8 mouse cellular contexts compared by ENCODE assay signal in genomic region chr5:122421271-122422068, GRCm38 (mm10). TPM values are rescaled to one million over a fixed set of nuclear protein-coding genes. Genes with fewer than 3 reads are reported as not detected.
A peak's percentile ranks its signal among the peaks of the same experiment; 100 is the strongest.
DNase-seq lines count a peak whose midpoint lies in the region; ATAC-seq and TF ChIP-seq lines count a peak whose summit lies in the region.

Gene Anapc7 (plus strand): TSS chr5:122421693.

- H3K4me3 ChIP-seq in G1E (ENCODE audit: low read depth, low read length): peak within 1 kb of the TSS; percentile 95
- peak within 1 kb of the TSS; percentile 98 for H3K4me3 ChIP-seq in forebrain, embryonic 11.5 days (ENCODE audit: low read depth, low read length)
- peak within 1 kb of the TSS; percentile 85 for H3K4me3 ChIP-seq in limb, embryonic 12.5 days (replicated peaks)

- WGBS in forebrain, embryonic 11.5 days: 24% methylated on average over 17 of the region's 17 CpGs
- WGBS in limb, embryonic 12.5 days: 21% methylated on average over 17 of the region's 17 CpGs

- H3K9ac ChIP-seq in forebrain, embryonic 11.5 days (ENCODE audit: low read length): peak within 1 kb of the TSS; percentile 89
- peak within 1 kb of the TSS; percentile 94 for H3K9ac ChIP-seq in limb, embryonic 12.5 days (replicated peaks)

- no peak for TF ChIP-seq CTCF in G1E (IDR thresholded peaks at IDR 0.05; ENCODE audit: low read depth, low read length)

- no peaks in the 10 kb centered on the region for H3K27me3 ChIP-seq in G1E (ENCODE audit: insufficient read depth, low read length)
- H3K27me3 ChIP-seq in forebrain, embryonic 11.5 days (ENCODE audit: control insufficient read depth, insufficient read depth, low read length): no peaks in the 10 kb centered on the region
- no peaks in the 10 kb centered on the region for H3K27me3 ChIP-seq in limb, embryonic 12.5 days

- H3K9me3 ChIP-seq in G1E (replicated peaks): no peaks in the 10 kb centered on the region
- H3K9me3 ChIP-seq in forebrain, embryonic 11.5 days (ENCODE audit: control insufficient read depth, low read length): no peaks in the 10 kb centered on the region
- no peaks in the 10 kb centered on the region for H3K9me3 ChIP-seq in limb, embryonic 12.5 days

- ATAC-seq in G1E (ENCODE audit: extremely low read depth, insufficient number of reproducible peaks, low FRiP score, poor library complexity, severe bottlenecking): no peak
- ATAC-seq in forebrain, embryonic 11.5 days (replicated peaks; ENCODE audit: low FRiP score): no peak
- peak; percentile 37 to 42 for ATAC-seq in hematopoietic stem cell, adult 5-6 weeks (replicated peaks in 1 of 2; ENCODE audit: insufficient read depth in 1 of 2, low FRiP score in 2 of 2, low TSS enrichment in 1 of 2, low read depth in 1 of 2, poor library complexity in 2 of 2, severe bottlenecking in 2 of 2)
- peak; percentile 75; the same call in 1 of the 2 replicates for ATAC-seq in limb, embryonic 12.5 days (ENCODE audit: insufficient number of reproducible peaks, insufficient read depth, low FRiP score, low TSS enrichment, low read depth)
- no peak for ATAC-seq in neutrophil, adult 5-6 weeks (ENCODE audit: extremely low read depth, insufficient number of reproducible peaks, low FRiP score, poor library complexity, severe bottlenecking)

- peak within 1 kb of the TSS; percentile 85 for H3K27ac ChIP-seq in forebrain, embryonic 11.5 days (ENCODE audit: low read depth, low read length)
- peak within 1 kb of the TSS; percentile 74 for H3K27ac ChIP-seq in limb, embryonic 12.5 days

- peak within 1 kb of the TSS; percentile 62 for H3K4me2 ChIP-seq in forebrain, embryonic 11.5 days (ENCODE audit: low read depth, low read length, severe bottlenecking)
- H3K4me2 ChIP-seq in limb, embryonic 12.5 days: peak within 1 kb of the TSS; percentile 96

- peak; percentile 27 for DNase-seq in kidney, adult 11 months
- DNase-seq in kidney, postnatal 14 days: no peak
- no peak for DNase-seq in G1E (ENCODE audit: low spot score)
- no peak for DNase-seq in forebrain, embryonic 11.5 days (ENCODE audit: low spot score)
- DNase-seq in urinary bladder, postnatal 25 days (ENCODE audit: low spot score): no peak

- peaks cover 20% of the 10 kb centered on the region for H3K36me3 ChIP-seq in G1E (replicated peaks)
- no peaks in the 10 kb centered on the region for H3K36me3 ChIP-seq in forebrain, embryonic 11.5 days (ENCODE audit: control insufficient read depth, insufficient read depth, low read length)
- peaks cover 13% of the 10 kb centered on the region; the same call in 1 of the 2 replicates for H3K36me3 ChIP-seq in limb, embryonic 12.5 days

- H3K4me1 ChIP-seq in G1E (ENCODE audit: insufficient read depth, low read depth, low read length): peaks cover 36% of the 10 kb centered on the region
- peaks cover 3% of the 10 kb centered on the region; the same call in 1 of the 2 replicates for H3K4me1 ChIP-seq in forebrain, embryonic 11.5 days (replicated peaks; ENCODE audit: control insufficient read depth, insufficient read depth, low read length)
- peaks cover 14% of the 10 kb centered on the region for H3K4me1 ChIP-seq in limb, embryonic 12.5 days (replicated peaks)

RNA-seq across cellular contexts. Expression of gene Anapc7, which starts in this region (rescaled TPM):
- total RNA-seq in G1E (2014; fragmentation: Nextera tagmentation): 24.5 and 25.2 TPM in 2 replicates
- 26.1 and 34.2 TPM in 2 replicates for total RNA-seq in G1E (2017)
- 14.7 and 21.8 TPM in 2 replicates for polyA plus RNA-seq in G1E (2012)
- polyA plus RNA-seq in forebrain, embryonic 11.5 days (2014; fragmentation: Nextera tagmentation; extraction: Ambion mirVana): 28.3 and 31.9 TPM in 2 replicates
- total RNA-seq in hematopoietic stem cell, adult 5-6 weeks (2017): 38.1 and 50.9 TPM in 2 replicates
- polyA plus RNA-seq in limb, embryonic 12.5 days (2016; fragmentation: Nextera tagmentation; extraction: Ambion mirVana): 57.9 and 59.3 TPM in 2 replicates
- 24.6 and 34.6 TPM in 2 replicates for total RNA-seq in neutrophil, adult 5-6 weeks (2017)

Comparison
In these comparisons a context has a peak if more than half of its experiments do, and no peak if none do; other contexts are left out.
1. ATAC-seq: peak in hematopoietic stem cell, adult 5-6 weeks (2 of 2) and limb, embryonic 12.5 days (single experiment); none in G1E (single experiment), forebrain, embryonic 11.5 days (single experiment) and neutrophil, adult 5-6 weeks (single experiment).
2. Peak in every context shown above with its lines, with median percentiles within 50 percentile points of each other: H3K4me3 ChIP-seq.